Mouse (Mus musculus): ENCODE measurements around the gene Ctdnep1. TPM values are rescaled to one million over a fixed set of nuclear protein-coding genes. Genes with fewer than 3 reads are reported as not detected.

Gene Ctdnep1
- 22.6 and 25.7 TPM in 2 replicates for polyA plus RNA-seq (2016; fragmentation: Nextera tagmentation; extraction: Ambion mirVana)

- no peaks in the 10 kb centered on the region for H3K27me3 ChIP-seq (ENCODE audit: insufficient read depth, poor library complexity, severe bottlenecking)
- no peak for DNase-seq (ENCODE audit: low spot score)
- peaks cover 34% of the 10 kb centered on the region for H3K4me1 ChIP-seq (replicated peaks)
- H3K27ac ChIP-seq, result peak within 1 kb of the TSS; percentile 99
- WGBS, result under 1% methylated on average over 36 of the region's 43 CpGs
- peaks cover 60% of the 10 kb centered on the region for H3K36me3 ChIP-seq
- peak within 1 kb of the TSS; percentile 99 for H3K4me3 ChIP-seq
- H3K9me3 ChIP-seq, result no peaks in the 10 kb centered on the region
Measured at GRCm38 (mm10) chr11:69981141-69981762, at the start of gene Ctdnep1. Gene Ctdnep1, plus strand, starts transcription at chr11:69981156.

GRCm38 (mm10) chr11:69931769-69932168, 49.2 kb upstream of the Ctdnep1 start:
- Histone ChIP-seq H3K9me3 (no peaks in the 10 kb centered on the region), H3K4me1 (replicated peaks) (peaks cover 29% of the 10 kb centered on the region), H3K36me3 (no peaks in the 10 kb centered on the region), H3K27me3 (ENCODE audit: insufficient read depth, poor library complexity, severe bottlenecking) (peaks cover 30% of the 10 kb centered on the region), H3K27ac (no peak overlapping the region), H3K4me3 (no peak overlapping the region)
- DNase-seq (ENCODE audit: low spot score), result no peak
- 77% methylated on average over 8 of the region's 8 CpGs for WGBS

- Histone ChIP-seq H3K4me3 (no peak overlapping the region), H3K4me1 (replicated peaks) (peaks cover 33% of the 10 kb centered on the region), H3K36me3 (no peaks in the 10 kb centered on the region), H3K9me3 (no peaks in the 10 kb centered on the region), H3K27me3 (ENCODE audit: insufficient read depth, poor library complexity, severe bottlenecking) (peaks cover 35% of the 10 kb centered on the region), H3K27ac (no peak overlapping the region)
- DNase-seq (ENCODE audit: low spot score), result no peak
- WGBS, result 41% methylated on average over 3 of the region's 3 CpGs
Measured at GRCm38 (mm10) chr11:69932254-69932653, 48.7 kb upstream of the Ctdnep1 start.

GRCm38 (mm10) chr11:69933066-69933465, 47.9 kb upstream of the Ctdnep1 start:
- DNase-seq (ENCODE audit: low spot score), result no peak
- H3K27me3 ChIP-seq (ENCODE audit: insufficient read depth, poor library complexity, severe bottlenecking), result peaks cover 43% of the 10 kb centered on the region
- 76% methylated on average over 4 of the region's 4 CpGs for WGBS
- no peak overlapping the region for H3K27ac ChIP-seq
- peaks cover 39% of the 10 kb centered on the region for H3K4me1 ChIP-seq (replicated peaks)
- no peaks in the 10 kb centered on the region for H3K36me3 ChIP-seq
- no peaks in the 10 kb centered on the region for H3K9me3 ChIP-seq
- no peak overlapping the region for H3K4me3 ChIP-seq

GRCm38 (mm10) chr11:69934169-69934568, 46.8 kb upstream of the Ctdnep1 start:
- H3K27me3 ChIP-seq (ENCODE audit: insufficient read depth, poor library complexity, severe bottlenecking), result peaks cover 55% of the 10 kb centered on the region
- no peak overlapping the region for H3K27ac ChIP-seq
- 3% methylated on average over 18 of the region's 18 CpGs for WGBS

GRCm38 (mm10) chr11:69934681-69935080, 46.3 kb upstream of the Ctdnep1 start:
- H3K36me3 ChIP-seq, result no peaks in the 10 kb centered on the region
- no peaks in the 10 kb centered on the region for H3K9me3 ChIP-seq
- peaks cover 60% of the 10 kb centered on the region for H3K27me3 ChIP-seq (ENCODE audit: insufficient read depth, poor library complexity, severe bottlenecking)
- WGBS, result 23% methylated on average over 6 of the region's 6 CpGs
- peaks cover 41% of the 10 kb centered on the region for H3K4me1 ChIP-seq (replicated peaks)
- H3K4me3 ChIP-seq, result peak overlapping the region; percentile 66
- DNase-seq (ENCODE audit: low spot score), result no peak
- H3K27ac ChIP-seq, result no peak overlapping the region

More at GRCm38 (mm10) chr11:69934169-69934568, 46.8 kb upstream of the Ctdnep1 start:
- H3K4me1 ChIP-seq (replicated peaks), result peaks cover 41% of the 10 kb centered on the region
- no peaks in the 10 kb centered on the region for H3K36me3 ChIP-seq
- H3K4me3 ChIP-seq, result peak overlapping the region; percentile 66
- no peaks in the 10 kb centered on the region for H3K9me3 ChIP-seq
- DNase-seq (ENCODE audit: low spot score), result peak; percentile 94

- DNase-seq (ENCODE audit: low spot score), result peak; percentile 90
- Histone ChIP-seq H3K4me1 (replicated peaks) (peaks cover 41% of the 10 kb centered on the region), H3K27ac (peak within 1 kb of the TSS; percentile 86), H3K9me3 (no peaks in the 10 kb centered on the region), H3K4me3 (peak within 1 kb of the TSS; percentile 66), H3K36me3 (no peaks in the 10 kb centered on the region), H3K27me3 (ENCODE audit: insufficient read depth, poor library complexity, severe bottlenecking) (peaks cover 65% of the 10 kb centered on the region)
- 2% methylated on average over 61 of the region's 62 CpGs for WGBS
Measured at GRCm38 (mm10) chr11:69935137-69935879, 45.6 kb upstream of the Ctdnep1 start, which contains the start of gene Ybx2. Gene Ybx2, plus strand, starts transcription at chr11:69935796.

GRCm38 (mm10) chr11:69936156-69936555, 44.8 kb upstream of the Ctdnep1 start:
- Histone ChIP-seq H3K4me3 (peak overlapping the region; percentile 66), H3K27me3 (ENCODE audit: insufficient read depth, poor library complexity, severe bottlenecking) (peaks cover 65% of the 10 kb centered on the region), H3K27ac (peak overlapping the region; percentile 86), H3K4me1 (replicated peaks) (peaks cover 41% of the 10 kb centered on the region), H3K9me3 (no peaks in the 10 kb centered on the region), H3K36me3 (no peaks in the 10 kb centered on the region)
- 3% methylated on average over 30 of the region's 30 CpGs for WGBS
- peak; percentile 34 for DNase-seq (ENCODE audit: low spot score)

GRCm38 (mm10) chr11:69936714-69937347, 44.1 kb upstream of the Ctdnep1 start:
- H3K4me1 ChIP-seq (replicated peaks), result peaks cover 41% of the 10 kb centered on the region

GRCm38 (mm10) chr11:69937385-69937784, 43.6 kb upstream of the Ctdnep1 start:
- H3K36me3 ChIP-seq, result peaks cover 6% of the 10 kb centered on the region; the same call in 1 of the 2 replicates
- DNase-seq (ENCODE audit: low spot score), result no peak
- peak overlapping the region; percentile 66; the same call in 1 of the 2 replicates for H3K4me3 ChIP-seq
- no peak overlapping the region for H3K27ac ChIP-seq
- H3K27me3 ChIP-seq (ENCODE audit: insufficient read depth, poor library complexity, severe bottlenecking), result peaks cover 65% of the 10 kb centered on the region
- peaks cover 41% of the 10 kb centered on the region for H3K4me1 ChIP-seq (replicated peaks)
- H3K9me3 ChIP-seq, result no peaks in the 10 kb centered on the region
- 41% methylated on average over 4 of the region's 4 CpGs for WGBS

More at GRCm38 (mm10) chr11:69936714-69937347, 44.1 kb upstream of the Ctdnep1 start:
- Histone ChIP-seq H3K9me3 (no peaks in the 10 kb centered on the region), H3K36me3 (peaks cover 4% of the 10 kb centered on the region; the same call in 1 of the 2 replicates), H3K4me3 (peak overlapping the region; percentile 66), H3K27me3 (ENCODE audit: insufficient read depth, poor library complexity, severe bottlenecking) (peaks cover 65% of the 10 kb centered on the region), H3K27ac (no peak overlapping the region)
- 51% methylated on average over 9 of the region's 9 CpGs for WGBS
- no peak for DNase-seq (ENCODE audit: low spot score)

GRCm38 (mm10) chr11:69937834-69938233, 43.1 kb upstream of the Ctdnep1 start:
- no peak overlapping the region for H3K27ac ChIP-seq
- peaks cover 66% of the 10 kb centered on the region for H3K27me3 ChIP-seq (ENCODE audit: insufficient read depth, poor library complexity, severe bottlenecking)
- no peak for DNase-seq (ENCODE audit: low spot score)
- 66% methylated on average over 5 of the region's 5 CpGs for WGBS
- H3K9me3 ChIP-seq, result no peaks in the 10 kb centered on the region
- H3K4me1 ChIP-seq (replicated peaks), result peaks cover 41% of the 10 kb centered on the region
- H3K4me3 ChIP-seq, result peak overlapping the region; percentile 66; the same call in 1 of the 2 replicates
- H3K36me3 ChIP-seq, result peaks cover 10% of the 10 kb centered on the region

- Histone ChIP-seq H3K27ac (no peak overlapping the region), H3K4me1 (replicated peaks) (peaks cover 41% of the 10 kb centered on the region), H3K4me3 (no peak overlapping the region), H3K9me3 (no peaks in the 10 kb centered on the region), H3K27me3 (ENCODE audit: insufficient read depth, poor library complexity, severe bottlenecking) (peaks cover 70% of the 10 kb centered on the region), H3K36me3 (peaks cover 17% of the 10 kb centered on the region)
- no peak for DNase-seq (ENCODE audit: low spot score)
- 29% methylated on average over 9 of the region's 9 CpGs for WGBS
Measured at GRCm38 (mm10) chr11:69938401-69938979, 42.5 kb upstream of the Ctdnep1 start.
